Mouse (Mus musculus) MEL (cell line): ENCODE measurements around the gene Ccdc121.
"Not testable (repeated sequence)": the region's sequence is repeated elsewhere in the genome, so short reads cannot be mapped to it uniquely, and the experiment has no call there.

Source experiments
- BHLHE40 ChIP-seq: IDR thresholded peaks from 2 replicates; pipeline ENCODE4 v1.6.1; 2012; ENCODE audit warnings: low read depth, mild to moderate bottlenecking, inconsistent platforms, low read length, improper control_type of control experiment, borderline replicate concordance
- CTCF ChIP-seq, 3 experiments: IDR thresholded peaks in 2 of 3; conservative IDR thresholded peaks in 1 of 3; 2 replicates each; pipeline ENCODE4 v1.5.1; 2011 to 2012; ENCODE audit warnings: low read length in 3 of 3, low read depth in 2 of 3, mild to moderate bottlenecking in 2 of 3, improper control_type of control experiment in 1 of 3, inconsistent platforms in 1 of 3, mixed read lengths in 1 of 3, moderate library complexity in 1 of 3; ENCODE audit not compliant: control insufficient read depth in 1 of 3, insufficient read depth in 1 of 3, poor library complexity in 1 of 3, severe bottlenecking in 1 of 3

DNA sequence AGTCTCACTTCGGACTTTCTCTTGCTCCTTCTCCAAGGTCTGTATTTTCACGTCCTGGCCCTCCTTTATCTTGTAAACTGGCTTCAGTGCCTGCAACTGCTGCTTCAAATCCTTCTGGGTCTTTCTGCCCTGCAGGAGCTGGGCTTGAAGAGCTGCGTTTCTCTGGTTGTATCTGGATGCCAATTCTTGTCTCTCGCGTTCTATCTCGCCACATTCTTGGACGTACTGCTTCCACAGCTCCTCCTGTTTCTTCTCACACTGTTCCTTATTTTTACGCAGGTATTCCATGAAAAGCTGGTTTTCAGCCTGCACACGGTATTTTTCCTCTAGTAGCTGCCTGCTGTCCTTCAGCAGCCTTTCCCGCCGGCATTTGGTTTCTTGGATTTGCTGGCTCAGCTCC, 396 bp downstream of the Ccdc121 start:
- not testable (repeated sequence) for TF ChIP-seq CTCF (IDR thresholded peaks at IDR 0.05 in 2 of 3, conservative IDR thresholded peaks at IDR 0.05 in 1 of 3; ENCODE audit: control insufficient read depth in 1 of 3, insufficient read depth in 1 of 3, low read depth in 2 of 3, low read length in 3 of 3, poor library complexity in 1 of 3, severe bottlenecking in 1 of 3); BHLHE40
